Mouse (Mus musculus): ENCODE data around the gene Mapk6. TPM values are rescaled to one million over a fixed set of nuclear protein-coding genes. Genes with fewer than 3 reads are reported as not detected.
"Not testable (repeated sequence)": the region's sequence is repeated elsewhere in the genome, so short reads cannot be mapped to it uniquely, and the experiment has no call there.

Gene Mapk6
- polyA plus RNA-seq (2015; fragmentation: Nextera tagmentation; extraction: Ambion mirVana) = 15.4 and 16.8 TPM in 2 replicates

GRCm38 (mm10) chr9:75409852-75410378 is at the start of gene Mapk6:
Gene Mapk6, minus strand, starts transcription at chr9:75410005.
- Histone ChIP-seq H3K9ac (peak within 1 kb of the TSS; percentile 84), H3K4me1 (replicated peaks) (peaks cover 45% of the 10 kb centered on the region), H3K4me3 (replicated peaks) (peak within 1 kb of the TSS; percentile 92), H3K36me3 (replicated peaks) (no peaks in the 10 kb centered on the region), H3K9me3 (replicated peaks) (no peaks in the 10 kb centered on the region), H3K27me3 (no peaks in the 10 kb centered on the region), H3K4me2 (peak within 1 kb of the TSS; percentile 85), H3K27ac (replicated peaks) (peak within 1 kb of the TSS; percentile 96)
- under 1% methylated on average over 58 of the region's 58 CpGs for WGBS (ENCODE audit: insufficient replicate concordance)
- peak; percentile 88 for ATAC-seq (ENCODE audit: insufficient read depth)

GRCm38 (mm10) chr9:75455684-75456083 is 45.9 kb upstream of the Mapk6 start:
- H3K36me3 ChIP-seq (replicated peaks) = peaks cover 92% of the 10 kb centered on the region
- ATAC-seq (ENCODE audit: insufficient read depth) = no peak
- no peak overlapping the region for H3K9ac ChIP-seq
- H3K4me3 ChIP-seq (replicated peaks) = no peak overlapping the region
- no peaks in the 10 kb centered on the region for H3K4me1 ChIP-seq (replicated peaks)
- H3K9me3 ChIP-seq (replicated peaks) = no peaks in the 10 kb centered on the region
- no peaks in the 10 kb centered on the region for H3K27me3 ChIP-seq
- H3K27ac ChIP-seq (replicated peaks) = no peak overlapping the region
- 68% methylated on average over 10 of the region's 10 CpGs for WGBS (ENCODE audit: insufficient replicate concordance)
- H3K4me2 ChIP-seq = no peak overlapping the region

- no peaks in the 10 kb centered on the region for H3K4me1 ChIP-seq (replicated peaks)
- H3K9ac ChIP-seq = no peak overlapping the region
- no peak overlapping the region for H3K4me3 ChIP-seq (replicated peaks)
- H3K9me3 ChIP-seq (replicated peaks) = no peaks in the 10 kb centered on the region
- H3K4me2 ChIP-seq = no peak overlapping the region
- H3K27ac ChIP-seq (replicated peaks) = no peak overlapping the region
- ATAC-seq (ENCODE audit: insufficient read depth) = no peak
- WGBS (ENCODE audit: insufficient replicate concordance) = 63% methylated on average over 2 of the region's 2 CpGs
- peaks cover 87% of the 10 kb centered on the region for H3K36me3 ChIP-seq (replicated peaks)
- no peaks in the 10 kb centered on the region for H3K27me3 ChIP-seq
Measured at GRCm38 (mm10) chr9:75453994-75454393, 44.2 kb upstream of the Mapk6 start.

GRCm38 (mm10) chr9:75448021-75448420 is 38.2 kb upstream of the Mapk6 start:
- Histone ChIP-seq H3K9ac (no peak overlapping the region), H3K9me3 (replicated peaks) (no peaks in the 10 kb centered on the region)
- 77% methylated on average over 3 of the region's 3 CpGs for WGBS (ENCODE audit: insufficient replicate concordance)

GRCm38 (mm10) chr9:75446574-75446973 is 36.8 kb upstream of the Mapk6 start:
- not testable (repeated sequence) for H3K27ac ChIP-seq (replicated peaks); H3K4me3 ChIP-seq (replicated peaks); H3K27me3 ChIP-seq; H3K9me3 ChIP-seq (replicated peaks); H3K9ac ChIP-seq; ATAC-seq (ENCODE audit: insufficient read depth); H3K4me2 ChIP-seq
- Histone ChIP-seq H3K4me1 (replicated peaks) (peaks cover 27% of the 10 kb centered on the region), H3K36me3 (replicated peaks) (peaks cover 56% of the 10 kb centered on the region)
- WGBS (ENCODE audit: insufficient replicate concordance) = 74% methylated on average over 10 of the region's 10 CpGs

More at GRCm38 (mm10) chr9:75448021-75448420, 38.2 kb upstream of the Mapk6 start:
- peaks cover 67% of the 10 kb centered on the region for H3K36me3 ChIP-seq (replicated peaks)
- no peak for ATAC-seq (ENCODE audit: insufficient read depth)
- no peak overlapping the region for H3K27ac ChIP-seq (replicated peaks)
- H3K4me1 ChIP-seq (replicated peaks) = peaks cover 13% of the 10 kb centered on the region
- H3K4me2 ChIP-seq = no peak overlapping the region
- H3K4me3 ChIP-seq (replicated peaks) = no peak overlapping the region
- H3K27me3 ChIP-seq = no peaks in the 10 kb centered on the region

GRCm38 (mm10) chr9:75444981-75445380 is 35.2 kb upstream of the Mapk6 start:
- 81% methylated on average over 15 of the region's 15 CpGs for WGBS (ENCODE audit: insufficient replicate concordance)

GRCm38 (mm10) chr9:75441691-75442131 is 31.9 kb upstream of the Mapk6 start:
- Histone ChIP-seq H3K27me3 (no peaks in the 10 kb centered on the region), H3K4me2 (peak overlapping the region; percentile 80), H3K9ac (peak overlapping the region; percentile 86), H3K27ac (replicated peaks) (peak overlapping the region; percentile 84), H3K4me3 (replicated peaks) (peak overlapping the region; percentile 84), H3K36me3 (replicated peaks) (peaks cover 16% of the 10 kb centered on the region), H3K9me3 (replicated peaks) (no peaks in the 10 kb centered on the region), H3K4me1 (replicated peaks) (peaks cover 34% of the 10 kb centered on the region)
- WGBS (ENCODE audit: insufficient replicate concordance) = under 1% methylated on average over 25 of the region's 31 CpGs
- ATAC-seq (ENCODE audit: insufficient read depth) = peak; percentile 77

More at GRCm38 (mm10) chr9:75444981-75445380, 35.2 kb upstream of the Mapk6 start:
- Histone ChIP-seq H3K27me3 (no peaks in the 10 kb centered on the region), H3K4me3 (replicated peaks) (no peak overlapping the region), H3K9me3 (replicated peaks) (no peaks in the 10 kb centered on the region), H3K4me1 (replicated peaks) (peaks cover 30% of the 10 kb centered on the region), H3K4me2 (no peak overlapping the region), H3K9ac (no peak overlapping the region), H3K27ac (replicated peaks) (no peak overlapping the region), H3K36me3 (replicated peaks) (peaks cover 48% of the 10 kb centered on the region)
- no peak for ATAC-seq (ENCODE audit: insufficient read depth)

GRCm38 (mm10) chr9:75440796-75441666 is 31.2 kb upstream of the Mapk6 start, which contains the start of gene Leo1:
Gene Leo1, plus strand, starts transcription at chr9:75441524.
- Histone ChIP-seq H3K36me3 (replicated peaks) (peaks cover 10% of the 10 kb centered on the region), H3K4me3 (replicated peaks) (peak within 1 kb of the TSS; percentile 84), H3K9ac (peak within 1 kb of the TSS; percentile 86), H3K4me2 (peak within 1 kb of the TSS; percentile 80), H3K27me3 (no peaks in the 10 kb centered on the region; the same call in 1 of the 2 replicates), H3K27ac (replicated peaks) (peak within 1 kb of the TSS; percentile 84), H3K4me1 (replicated peaks) (peaks cover 35% of the 10 kb centered on the region), H3K9me3 (replicated peaks) (no peaks in the 10 kb centered on the region)
- WGBS (ENCODE audit: insufficient replicate concordance) = under 1% methylated on average over 45 of the region's 45 CpGs
- peak; percentile 88 for ATAC-seq (ENCODE audit: insufficient read depth)

- H3K36me3 ChIP-seq (replicated peaks) = no peaks in the 10 kb centered on the region
- H3K4me2 ChIP-seq = no peak overlapping the region
- H3K9ac ChIP-seq = no peak overlapping the region
- WGBS (ENCODE audit: insufficient replicate concordance) = 29% methylated on average over 6 of the region's 6 CpGs
- H3K27me3 ChIP-seq = no peaks in the 10 kb centered on the region; the same call in 1 of the 2 replicates
- no peak overlapping the region for H3K27ac ChIP-seq (replicated peaks)
- H3K4me3 ChIP-seq (replicated peaks) = no peak overlapping the region
- H3K9me3 ChIP-seq (replicated peaks) = no peaks in the 10 kb centered on the region
- no peak for ATAC-seq (ENCODE audit: insufficient read depth)
- peaks cover 32% of the 10 kb centered on the region for H3K4me1 ChIP-seq (replicated peaks)
Measured at GRCm38 (mm10) chr9:75437653-75438385, 28.0 kb upstream of the Mapk6 start.

- Histone ChIP-seq H3K4me1 (replicated peaks) (peaks cover 24% of the 10 kb centered on the region), H3K9me3 (replicated peaks) (no peaks in the 10 kb centered on the region), H3K9ac (no peak overlapping the region), H3K27ac (replicated peaks) (no peak overlapping the region), H3K4me3 (replicated peaks) (no peak overlapping the region), H3K27me3 (no peaks in the 10 kb centered on the region; the same call in 1 of the 2 replicates), H3K4me2 (0 out of 2 replicates have a peak overlapping the region, but pooled peaks have one; percentile 3), H3K36me3 (replicated peaks) (no peaks in the 10 kb centered on the region)
- WGBS (ENCODE audit: insufficient replicate concordance) = 4% methylated on average over 12 of the region's 12 CpGs
- peak; percentile 23; the same call in 1 of the 2 replicates for ATAC-seq (ENCODE audit: insufficient read depth)
Measured at GRCm38 (mm10) chr9:75435918-75436317, 26.1 kb upstream of the Mapk6 start.

All from liver, embryonic 15.5 days (tissue).